Mouse (Mus musculus): ENCODE measurements around the gene Prkar1a.

DNA sequence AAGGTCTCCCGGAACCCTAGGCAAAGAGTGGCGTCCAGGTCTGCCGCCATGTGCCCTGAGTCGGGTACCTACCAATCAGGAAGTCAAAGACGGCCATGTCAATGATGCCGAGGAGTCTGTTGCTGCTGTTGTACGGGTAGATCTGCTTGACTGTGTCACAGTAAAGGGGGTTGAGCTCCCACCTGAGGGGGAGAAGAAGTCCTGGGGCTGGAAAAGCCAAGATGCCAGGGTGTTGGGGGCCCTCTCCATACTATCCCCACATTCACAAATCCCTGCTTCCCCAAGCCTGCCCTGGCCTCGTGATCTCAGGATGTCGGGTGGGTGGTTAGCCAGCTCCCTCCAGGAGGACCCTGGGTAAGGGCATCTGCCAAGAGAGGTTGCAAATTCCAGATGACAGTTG lies 26.6 kb downstream of the Prkar1a start:
- TF ChIP-seq CTCF (IDR thresholded peaks at IDR 0.05; ENCODE audit: borderline replicate concordance, insufficient read depth, low read length) (no peak), POLR2A (IDR thresholded peaks at IDR 0.05; ENCODE audit: low read depth, low read length) (no peak)
